Mouse (Mus musculus) heart, adult 2 months (tissue): ENCODE data around the gene Fam81a.

Source experiments
- CTCF ChIP-seq: fragments of 200-600 bp; IDR thresholded peaks from 2 replicates; pipeline ENCODE4 v1.8.1; 2022; ENCODE audit warnings: antibody characterized with exemption, mild to moderate bottlenecking, moderate library complexity
- EP300 ChIP-seq: fragments of 200-500 bp; IDR thresholded peaks from 2 replicates; pipeline ENCODE4 v1.6.1; 2011; ENCODE audit warnings: low read depth, low read length, control low read depth; ENCODE audit not compliant: insufficient read depth
- POLR2A ChIP-seq: fragments of 200-500 bp; IDR thresholded peaks from 2 replicates; pipeline ENCODE4 v1.6.1; 2011; ENCODE audit warnings: mild to moderate bottlenecking, low read depth, low read length, control low read depth; ENCODE audit not compliant: insufficient read depth

DNA sequence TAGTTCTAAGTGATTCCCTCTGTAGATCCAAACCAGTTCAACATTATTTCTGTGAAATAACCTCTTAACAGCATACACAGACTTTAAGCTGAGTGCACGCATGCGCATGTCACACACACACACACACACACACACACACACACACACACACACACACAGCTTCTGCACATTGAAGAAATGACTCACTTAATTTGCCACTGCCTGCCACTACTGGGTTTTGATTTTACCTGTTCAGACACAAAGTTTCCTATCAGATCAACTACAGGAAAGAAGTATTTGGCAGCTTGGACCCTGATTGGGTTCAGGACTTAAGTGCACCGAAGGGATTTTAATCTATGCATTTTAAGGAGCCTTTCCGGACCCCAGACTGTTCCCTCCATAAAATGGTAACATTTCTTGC, 2.0 kb downstream of the Fam81a start:
- no peak for TF ChIP-seq CTCF
- no peak for TF ChIP-seq POLR2A
- TF ChIP-seq EP300 = no peak
